Mouse (Mus musculus) E14TG2a.4 (cell line): ENCODE data around the gene Wnt16.

ENCODE experiments used
- H3K27me3 ChIP-seq: 2 replicates; pipeline ENCODE4 v1.6.1; 2014; ENCODE audit warnings: low read length, control low read depth; ENCODE audit not compliant: insufficient read depth
- H3K36me3 ChIP-seq: 2 replicates; pipeline ENCODE4 v1.6.1; 2014; ENCODE audit warnings: low read length, control low read depth; ENCODE audit not compliant: insufficient read depth
- H3K4me1 ChIP-seq: replicated peaks from 2 replicates; pipeline ENCODE4 v1.6.1; 2014; ENCODE audit warnings: low read depth, low read length, control low read depth
- H3K4me3 ChIP-seq: replicated peaks from 2 replicates; pipeline ENCODE4 v1.5.1; 2014; ENCODE audit warnings: mild to moderate bottlenecking, low read length
- H3K9me3 ChIP-seq: 2 replicates; pipeline ENCODE4 v1.6.1; 2014; ENCODE audit warnings: low read length, control low read depth
- CTCF ChIP-seq: conservative IDR thresholded peaks from 2 replicates; pipeline ENCODE4 v1.5.1; 2014; ENCODE audit warnings: low read length
- NANOG ChIP-seq: IDR thresholded peaks from 2 replicates; pipeline ENCODE4 v1.6.1; 2014; ENCODE audit warnings: borderline replicate concordance, low read length, mixed read lengths
- POU5F1 ChIP-seq: IDR thresholded peaks from 2 replicates; pipeline ENCODE4 v1.6.1; 2014; ENCODE audit warnings: low read length, borderline replicate concordance

The Wnt16 gene

GRCm38 (mm10) chr6:22293922-22294321, 5.9 kb downstream of the Wnt16 start:
- no peak for TF ChIP-seq CTCF
- TF ChIP-seq POU5F1 = no peak
- TF ChIP-seq NANOG = peak; percentile 91
- H3K4me1 ChIP-seq = peaks cover 15% of the 10 kb centered on the region
- no peaks in the 10 kb centered on the region for H3K36me3 ChIP-seq
- H3K4me3 ChIP-seq = no peak overlapping the region
- H3K9me3 ChIP-seq = no peaks in the 10 kb centered on the region
- peaks cover 28% of the 10 kb centered on the region for H3K27me3 ChIP-seq

- Histone ChIP-seq H3K27me3 (peaks cover 11% of the 10 kb centered on the region; the same call in 1 of the 2 replicates), H3K36me3 (no peaks in the 10 kb centered on the region), H3K4me1 (0 out of 2 replicates have a peak, but pooled peaks cover 8% of the 10 kb centered on the region), H3K9me3 (no peaks in the 10 kb centered on the region), H3K4me3 (no peak overlapping the region)
- no peak for TF ChIP-seq POU5F1
- TF ChIP-seq NANOG = no peak
- TF ChIP-seq CTCF = no peak
Observed at GRCm38 (mm10) chr6:22297028-22297427, 9.0 kb downstream of the Wnt16 start.

- H3K36me3 ChIP-seq = peaks cover 8% of the 10 kb centered on the region
- H3K4me1 ChIP-seq = 0 out of 2 replicates have a peak, but pooled peaks cover 8% of the 10 kb centered on the region
- no peaks in the 10 kb centered on the region for H3K9me3 ChIP-seq
- H3K27me3 ChIP-seq = peaks cover 11% of the 10 kb centered on the region; the same call in 1 of the 2 replicates
- peak overlapping the region; percentile 20; the same call in 1 of the 2 replicates for H3K4me3 ChIP-seq
- TF ChIP-seq CTCF = no peak
- no peak for TF ChIP-seq POU5F1
- no peak for TF ChIP-seq NANOG
Observed at GRCm38 (mm10) chr6:22298059-22298458, 10.0 kb downstream of the Wnt16 start.

GRCm38 (mm10) chr6:22325364-22326072, 37.5 kb downstream of the Wnt16 start:
- Histone ChIP-seq H3K4me3 (no peak overlapping the region), H3K9me3 (no peaks in the 10 kb centered on the region), H3K27me3 (no peaks in the 10 kb centered on the region), H3K4me1 (peaks cover 2% of the 10 kb centered on the region), H3K36me3 (peaks cover 93% of the 10 kb centered on the region)
- TF ChIP-seq CTCF (peak; percentile 97), NANOG (no peak)

GRCm38 (mm10) chr6:22326289-22326688, 38.3 kb downstream of the Wnt16 start:
- TF ChIP-seq POU5F1 (no peak), CTCF (no peak), NANOG (no peak)
- H3K27me3 ChIP-seq = no peaks in the 10 kb centered on the region
- H3K9me3 ChIP-seq = no peaks in the 10 kb centered on the region
- H3K36me3 ChIP-seq = peaks cover 85% of the 10 kb centered on the region
- no peak overlapping the region for H3K4me3 ChIP-seq
- peaks cover 7% of the 10 kb centered on the region for H3K4me1 ChIP-seq

GRCm38 (mm10) chr6:22327091-22327490, 39.1 kb downstream of the Wnt16 start:
- TF ChIP-seq CTCF (no peak), POU5F1 (no peak), NANOG (no peak)
- no peak overlapping the region for H3K4me3 ChIP-seq
- no peaks in the 10 kb centered on the region for H3K9me3 ChIP-seq
- H3K27me3 ChIP-seq = no peaks in the 10 kb centered on the region
- peaks cover 82% of the 10 kb centered on the region for H3K36me3 ChIP-seq
- peaks cover 11% of the 10 kb centered on the region for H3K4me1 ChIP-seq

GRCm38 (mm10) chr6:22327931-22328330, 39.9 kb downstream of the Wnt16 start:
- Histone ChIP-seq H3K36me3 (peaks cover 77% of the 10 kb centered on the region), H3K27me3 (no peaks in the 10 kb centered on the region), H3K4me1 (peaks cover 11% of the 10 kb centered on the region), H3K4me3 (no peak overlapping the region), H3K9me3 (no peaks in the 10 kb centered on the region)
- TF ChIP-seq CTCF (no peak), NANOG (no peak), POU5F1 (no peak)

GRCm38 (mm10) chr6:22330169-22330960, 42.3 kb downstream of the Wnt16 start:
- Histone ChIP-seq H3K9me3 (no peaks in the 10 kb centered on the region), H3K27me3 (no peaks in the 10 kb centered on the region), H3K4me3 (no peak overlapping the region), H3K36me3 (peaks cover 72% of the 10 kb centered on the region), H3K4me1 (peaks cover 16% of the 10 kb centered on the region)
- TF ChIP-seq NANOG (no peak), CTCF (no peak), POU5F1 (no peak)
